Mouse (Mus musculus) urinary bladder, postnatal 25 days (tissue): ENCODE results near the gene Adcyap1.

Experiments
- DNase-seq: peaks from one replicate; pipeline ENCODE4 v3.0.0; 2022; ENCODE audit warnings: low spot score

Adcyap1 gene

GRCm38 (mm10) chr17:93198717-93199116 lies at the start of gene Adcyap1:
TSS of gene Adcyap1 (plus strand) at chr17:93199017.
- DNase-seq = no peak

- peak; percentile 13 for DNase-seq
These were observed 40.5 kb upstream of the Adcyap1 start for GRCm38 (mm10) chr17:93158280-93158851.

GRCm38 (mm10) chr17:93169572-93169971 lies 29.2 kb upstream of the Adcyap1 start:
- no peak for DNase-seq

- no peak for DNase-seq
These were observed 2.0 kb upstream of the Adcyap1 start for GRCm38 (mm10) chr17:93196846-93197245.

GRCm38 (mm10) chr17:93198213-93198612 lies 604 bp upstream of the Adcyap1 start:
- no peak for DNase-seq

- DNase-seq = no peak
These were observed 401 bp downstream of the Adcyap1 start for GRCm38 (mm10) chr17:93199218-93199617.

- no peak for DNase-seq
These were observed 930 bp downstream of the Adcyap1 start for GRCm38 (mm10) chr17:93199747-93200146.

- DNase-seq = no peak
These were observed 1.8 kb downstream of the Adcyap1 start for GRCm38 (mm10) chr17:93200386-93201264.

- no peak for DNase-seq
These were observed 2.6 kb downstream of the Adcyap1 start for GRCm38 (mm10) chr17:93201265-93201925.

- no peak for DNase-seq
These were observed 3.6 kb downstream of the Adcyap1 start for GRCm38 (mm10) chr17:93202165-93203075.

GRCm38 (mm10) chr17:93203076-93204031 lies 4.5 kb downstream of the Adcyap1 start:
- no peak for DNase-seq

- no peak for DNase-seq
These were observed 19.0 kb downstream of the Adcyap1 start for GRCm38 (mm10) chr17:93217785-93218184.

GRCm38 (mm10) chr17:93218640-93219039 lies 19.8 kb downstream of the Adcyap1 start:
- DNase-seq = no peak

- DNase-seq = no peak
These were observed 38.5 kb downstream of the Adcyap1 start for GRCm38 (mm10) chr17:93237355-93237754.
